Comparison of ENCODE assay signal across 9 mouse cellular contexts in the genomic region with DNA sequence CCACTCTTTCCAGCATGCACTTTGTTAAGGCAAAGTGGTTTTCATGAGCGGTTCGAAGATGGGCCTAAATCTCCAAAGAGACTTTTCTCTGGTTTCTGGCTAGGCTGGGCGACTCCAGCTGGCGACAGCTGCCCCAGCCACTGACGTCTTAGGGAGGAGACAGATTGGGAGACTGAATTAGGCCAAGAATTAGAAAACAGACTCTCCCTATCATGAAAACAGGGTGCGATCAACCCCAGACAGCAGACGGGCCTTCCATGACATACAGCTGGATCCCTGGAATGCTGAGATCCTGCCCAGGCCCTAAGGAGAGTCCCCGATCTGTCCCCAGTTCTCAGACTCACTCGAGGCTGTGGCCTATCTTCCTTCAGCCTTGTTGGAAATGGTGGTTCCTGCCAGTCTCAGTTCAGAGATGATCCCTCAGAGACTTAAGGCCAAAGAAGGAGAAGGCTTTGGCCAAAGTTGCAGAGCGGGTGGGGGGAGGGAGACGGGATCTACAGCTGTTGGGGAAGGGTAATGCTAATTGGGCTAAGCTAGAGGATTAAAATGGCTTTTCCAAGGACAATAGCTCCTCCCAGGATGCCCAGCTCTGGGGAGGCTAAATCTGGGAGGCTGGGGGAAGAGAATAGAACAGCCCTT. TPM values are rescaled to one million over a fixed set of nuclear protein-coding genes. Genes with fewer than 3 reads are reported as not detected.
A peak's percentile ranks its signal among the peaks of the same experiment; 100 is the strongest.
DNase-seq lines count a peak whose midpoint lies in the region; ATAC-seq lines count a peak whose summit lies in the region.
"Had no signal": no experiment of that assay in that cellular context is flagged by ENCODE, and none has a peak within 500 bp of the region (broad histone marks: within the 10 kb centered on the region; RNA-seq: fewer than 3 reads in every experiment).

No protein-coding gene starts in this region.

- peak; percentile 55 for DNase-seq in ES-CJ7 (ENCODE audit: low read depth, low spot score)
- peak; percentile 77 for DNase-seq in lung, postnatal 10 days
- DNase-seq in yolk sac, embryonic 10.5 days (ENCODE audit: low spot score), result no peak
- DNase-seq in cerebellum, postnatal 10 days, result no peak
- DNase-seq: thymus, adult 18-20 months had no signal

- H3K27me3 ChIP-seq in hindbrain, embryonic 13.5 days, result 0 out of 2 replicates have a peak, but pooled peaks cover 12% of the 10 kb centered on the region
- no peaks in the 10 kb centered on the region for H3K27me3 ChIP-seq in forebrain, embryonic 16.5 days (replicated peaks; ENCODE audit: control insufficient read depth, insufficient read depth, low read length)

- H3K4me3 ChIP-seq in brown adipose tissue, adult 24 weeks (ENCODE audit: insufficient read depth, low read depth, low read length), result no peak overlapping the region
- no peak overlapping the region for H3K4me3 ChIP-seq in hindbrain, embryonic 13.5 days
- H3K4me3 ChIP-seq in forebrain, embryonic 16.5 days (replicated peaks; ENCODE audit: low read length), result no peak overlapping the region

- H3K4me1 ChIP-seq in brown adipose tissue, adult 24 weeks (ENCODE audit: control insufficient read depth, insufficient read depth, insufficient read length, low read length), result peaks cover 5% of the 10 kb centered on the region
- peaks cover 36% of the 10 kb centered on the region for H3K4me1 ChIP-seq in hindbrain, embryonic 13.5 days (replicated peaks)
- peaks cover 11% of the 10 kb centered on the region for H3K4me1 ChIP-seq in forebrain, embryonic 16.5 days (replicated peaks; ENCODE audit: control insufficient read depth, insufficient read depth, low read length)

- ATAC-seq in hindbrain, embryonic 13.5 days (ENCODE audit: low FRiP score), result no peak
- ATAC-seq in forebrain, embryonic 16.5 days, result no peak

- WGBS in hindbrain, embryonic 13.5 days, result 20% methylated on average over 11 of the region's 11 CpGs
- WGBS in forebrain, embryonic 16.5 days, result 8% methylated on average over 11 of the region's 11 CpGs

- peaks cover 1% of the 10 kb centered on the region for H3K36me3 ChIP-seq in hindbrain, embryonic 13.5 days
- no peaks in the 10 kb centered on the region; the same call in 1 of the 2 replicates for H3K36me3 ChIP-seq in forebrain, embryonic 16.5 days (ENCODE audit: control insufficient read depth, insufficient read depth)

- peak overlapping the region; percentile 59; the same call in 1 of the 2 replicates for H3K27ac ChIP-seq in brown adipose tissue, adult 24 weeks (replicated peaks; ENCODE audit: low read depth, low read length)
- no peak overlapping the region for H3K27ac ChIP-seq in hindbrain, embryonic 13.5 days
- H3K27ac ChIP-seq in forebrain, embryonic 16.5 days (ENCODE audit: low read length), result no peak overlapping the region
- H3K27ac ChIP-seq: liver, embryonic 14.5 days had no signal

- H3K9ac ChIP-seq in hindbrain, embryonic 13.5 days, result peak overlapping the region; percentile 19; the same call in 1 of the 2 replicates
- no peak overlapping the region for H3K9ac ChIP-seq in forebrain, embryonic 16.5 days (replicated peaks; ENCODE audit: low read depth, low read length)
- H3K9ac ChIP-seq: liver, embryonic 14.5 days had no signal

- no peak overlapping the region for H3K4me2 ChIP-seq in hindbrain, embryonic 13.5 days
- no peak overlapping the region for H3K4me2 ChIP-seq in forebrain, embryonic 16.5 days (ENCODE audit: low read length)

- H3K9me3 ChIP-seq in hindbrain, embryonic 13.5 days, result no peaks in the 10 kb centered on the region
- no peaks in the 10 kb centered on the region for H3K9me3 ChIP-seq in forebrain, embryonic 16.5 days (ENCODE audit: control insufficient read depth, low read length)

RNA-seq across cellular contexts. Expression of gene Tac4, which starts 2.6 kb away (rescaled TPM):
- not detected in 2 replicates for polyA plus RNA-seq in brown adipose tissue, adult 24 weeks (2012; ENCODE audit: insufficient read depth, insufficient read length, missing spikeins)
- not detected in 2 replicates for polyA plus RNA-seq in hindbrain, embryonic 13.5 days (2015; fragmentation: Nextera tagmentation; extraction: Ambion mirVana)
- polyA plus RNA-seq in forebrain, embryonic 16.5 days (2015; fragmentation: Nextera tagmentation; extraction: Ambion mirVana), result 0.20 and 0.23 TPM in 2 replicates

RNA-seq across cellular contexts. Expression of gene Kat7, which starts 46.1 kb away (rescaled TPM):
- polyA plus RNA-seq in brown adipose tissue, adult 24 weeks (2012; ENCODE audit: insufficient read depth, insufficient read length, missing spikeins), result 21.0 and 25.9 TPM in 2 replicates
- 59.8 and 61.0 TPM in 2 replicates for polyA plus RNA-seq in hindbrain, embryonic 13.5 days (2015; fragmentation: Nextera tagmentation; extraction: Ambion mirVana)
- polyA plus RNA-seq in forebrain, embryonic 16.5 days (2015; fragmentation: Nextera tagmentation; extraction: Ambion mirVana), result 73.6 and 87.9 TPM in 2 replicates

Comparison
In these comparisons a context has a peak if more than half of its experiments do, and no peak if none do; other contexts are left out.
1. DNase-seq: peak in ES-CJ7 (single experiment) and lung, postnatal 10 days (single experiment); none in yolk sac, embryonic 10.5 days (single experiment) and cerebellum, postnatal 10 days (0 of 2).